Mouse (Mus musculus) left cerebral cortex, postnatal 25 days (tissue): ENCODE results near the gene Mga. TPM values are rescaled to one million over a fixed set of nuclear protein-coding genes. Genes with fewer than 3 reads are reported as not detected.

Source experiments
- DNase-seq, 2 experiments: peaks; one replicate each; pipeline ENCODE4 v3.0.0; 2022; ENCODE audit warnings: low spot score in 2 of 2, mixed read lengths in 1 of 2
- intact Hi-C: fragments of 180-260 bp; cut with DNase I; formaldehyde crosslinking; loops from one replicate; pipeline ENCODE4 v1.15.1; 2025
- microRNA-seq, 2 experiments: library from miRNA; unstranded; fragments of <30 nt; microRNA quantifications; one replicate each; pipeline ENCODE4 v1.2.0; 2022
- total RNA-seq, 2 experiments: library from RNA; stranded (reverse); gene quantifications; 2 replicates each; pipeline ENCODE4 v1.2.3; 2021

The Mga gene
- total RNA-seq, 2 experiments from 2014 or later, result 62.2 to 67.9 TPM

- DNase-seq, result no peak
- intact Hi-C loops, result no loop called here
Measured at GRCm38 (mm10) chr2:120013831-120014486, 116.9 kb downstream of the Mga start.

GRCm38 (mm10) chr2:120015882-120016281, 118.9 kb downstream of the Mga start:
- intact Hi-C loops, result no loop called here

GRCm38 (mm10) chr2:120017599-120017998, 120.6 kb downstream of the Mga start:
- DNase-seq, result no peak
- intact Hi-C loops, result no loop called here

More at GRCm38 (mm10) chr2:120015882-120016281, 118.9 kb downstream of the Mga start:
- no peak for DNase-seq

Small RNA genes within 50 kb of the gene (microRNA-seq; reads per million reads assigned to microRNA genes)
- gene Mir7665, result 0.34 to 0.50 reads per million in 2 experiments

Other genes with a start within 250 kb of the Mga start
- 10 to 100 TPM; 31.8 to 33.2 TPM for gene Ndufaf1, start 234.4 kb upstream of the Mga start, total RNA-seq
- 10 to 100 TPM; 60.4 to 64.8 TPM for gene Rtf1, start 222.2 kb upstream of the Mga start, total RNA-seq
- 100 to 1,000 TPM; 188 to 208 TPM for gene Itpka, start 154.9 kb upstream of the Mga start, total RNA-seq
- 10 to 100 TPM; 18.9 to 20.6 TPM for gene Ltk, start 136.8 kb upstream of the Mga start, total RNA-seq
- gene Rpap1, start 109.7 kb upstream of the Mga start, total RNA-seq, result 10 to 100 TPM; 17.7 to 20.2 TPM
- gene Tyro3, start 99.5 kb upstream of the Mga start, total RNA-seq, result 100 to 1,000 TPM; 177 to 182 TPM
- gene Mapkbp1, start 75.5 kb downstream of the Mga start, total RNA-seq, result 10 to 100 TPM; 52.2 to 52.7 TPM
- gene Jmjd7, start 130.3 kb downstream of the Mga start, total RNA-seq, result 1 to 10 TPM; 3.5 to 4.3 TPM
- gene Gm28042, start 130.3 kb downstream of the Mga start, total RNA-seq, result 1 to 10 TPM in 1 of 2 experiments, under 1 TPM in 1; 0.78 to 1.9 TPM
- gene Pla2g4b, start 136.2 kb downstream of the Mga start, total RNA-seq, result 1 to 10 TPM; 2.1 to 3.0 TPM